Mouse (Mus musculus) ES-E14 (cell line): ENCODE results near the gene Thbs1. TPM values are rescaled to one million over a fixed set of nuclear protein-coding genes. Genes with fewer than 3 reads are reported as not detected.

Experiments
- DNase-seq: peaks from one replicate; pipeline ENCODE4 v3.0.0-alpha.2; 2013; ENCODE audit warnings: low read depth, low spot score
- H3K27ac ChIP-seq: 2 replicates; pipeline ENCODE4 v1.5.1; 2012; ENCODE audit warnings: low read depth, mild to moderate bottlenecking, low read length, moderate library complexity, mixed read lengths; ENCODE audit not compliant: poor library complexity, insufficient read depth, severe bottlenecking
- H3K36me3 ChIP-seq: 2 replicates; pipeline ENCODE4 v1.6.1; 2012; ENCODE audit warnings: mild to moderate bottlenecking, low read length, moderate library complexity, mixed read lengths; ENCODE audit not compliant: control insufficient read depth, poor library complexity, insufficient read depth, severe bottlenecking
- H3K4me1 ChIP-seq, 2 experiments: fragments of 150-350 bp in 1 of 2; sonication (generic) in 1 of 2; 2 replicates each; pipeline ENCODE4 v1.6.1; 2012; ENCODE audit warnings: low read length in 2 of 2, mild to moderate bottlenecking in 1 of 2, mixed read lengths in 1 of 2; ENCODE audit not compliant: control insufficient read depth in 2 of 2, insufficient read depth in 2 of 2, poor library complexity in 1 of 2
- H3K4me3 ChIP-seq, 2 experiments: fragments of 150-350 bp in 1 of 2; sonication (generic) in 1 of 2; 2 replicates each; pipeline ENCODE4 v1.5.1; 2012; ENCODE audit warnings: low read length in 2 of 2, low read depth in 1 of 2, mild to moderate bottlenecking in 1 of 2, mixed read lengths in 1 of 2; ENCODE audit not compliant: insufficient read depth in 1 of 2, poor library complexity in 1 of 2, severe bottlenecking in 1 of 2
- H3K9ac ChIP-seq: 2 replicates; pipeline ENCODE4 v1.6.1; 2012; ENCODE audit warnings: low read depth, mild to moderate bottlenecking, low read length, mixed read lengths; ENCODE audit not compliant: poor library complexity, insufficient read depth, severe bottlenecking
- H3K9me3 ChIP-seq: fragments of 150-350 bp; sonication (generic); 2 replicates; pipeline ENCODE4 v1.6.1; 2012; ENCODE audit warnings: low read depth, mild to moderate bottlenecking, low read length; ENCODE audit not compliant: control insufficient read depth, insufficient read depth
- CHD2 ChIP-seq: IDR thresholded peaks from 2 replicates; pipeline ENCODE4 v1.6.1; 2014; ENCODE audit warnings: mild to moderate bottlenecking, low read depth, low read length, inconsistent platforms
- HCFC1 ChIP-seq: IDR thresholded peaks from 2 replicates; pipeline ENCODE4 v1.6.1; 2012; ENCODE audit warnings: low read length, inconsistent platforms, borderline replicate concordance; ENCODE audit not compliant: insufficient read depth
- MAFK ChIP-seq: IDR thresholded peaks from 2 replicates; pipeline ENCODE4 v1.6.1; 2014; ENCODE audit warnings: mild to moderate bottlenecking, low read depth, low read length, inconsistent platforms; ENCODE audit not compliant: insufficient read depth
- ZC3H11A ChIP-seq: IDR thresholded peaks from 2 replicates; pipeline ENCODE4 v1.6.1; 2012; ENCODE audit warnings: low read depth, mild to moderate bottlenecking, inconsistent platforms, low read length, borderline replicate concordance
- ZNF384 ChIP-seq: IDR thresholded peaks from 2 replicates; pipeline ENCODE4 v1.6.1; 2012; ENCODE audit warnings: low read depth, low read length, inconsistent platforms
- in situ Hi-C, 2 experiments: fragments of 600-800 bp; cut with MboI; formaldehyde crosslinking; loops; one replicate each; pipeline ENCODE4 v1.15.1; 2025; ENCODE audit warnings: low sequenced_read_pairs in 2 of 2, inconsistent platforms in 1 of 2; ENCODE audit not compliant: unreplicated experiment in 2 of 2
- total RNA-seq: library from RNA; depleted of rRNA; stranded (reverse); fragments of 300-350 nt; gene quantifications from 2 replicates; pipeline ENCODE4 v1.2.3, GENCODE M21; 2012

Thbs1 gene
- total RNA-seq, 1 experiment = 166 TPM

- no peak overlapping the region for H3K4me3 ChIP-seq
- TF ChIP-seq ZC3H11A (no peak), CHD2 (no peak), ZNF384 (no peak), HCFC1 (no peak), MAFK (no peak)
- peaks cover 2 to 4% of the 10 kb centered on the region in 2 experiments; a peak in 2 of 4 replicates for H3K4me1 ChIP-seq
- no peaks in the 10 kb centered on the region; the same call in 1 of the 2 replicates for H3K36me3 ChIP-seq
- DNase-seq = no peak
- no peaks in the 10 kb centered on the region for H3K9me3 ChIP-seq
- in situ Hi-C loops = no loop called here
- H3K9ac ChIP-seq = no peak overlapping the region
- H3K27ac ChIP-seq = no peak overlapping the region
Measured at GRCm38 (mm10) chr2:118112846-118113479, 1.3 kb downstream of the Thbs1 start.

GRCm38 (mm10) chr2:118113808-118114524 is 2.3 kb downstream of the Thbs1 start:
- no peaks in the 10 kb centered on the region for H3K9me3 ChIP-seq
- no peak for TF ChIP-seq ZNF384
- TF ChIP-seq CHD2 = no peak
- H3K9ac ChIP-seq = no peak overlapping the region
- in situ Hi-C loops = no loop called here
- no peak overlapping the region for H3K4me3 ChIP-seq
- peaks cover 2 to 4% of the 10 kb centered on the region in 2 experiments; a peak in 2 of 4 replicates for H3K4me1 ChIP-seq
- H3K36me3 ChIP-seq = no peaks in the 10 kb centered on the region; the same call in 1 of the 2 replicates
- no peak for DNase-seq
- H3K27ac ChIP-seq = no peak overlapping the region

- Histone ChIP-seq H3K27ac (no peak overlapping the region), H3K9me3 (no peaks in the 10 kb centered on the region), H3K4me1 (peaks cover 2 to 4% of the 10 kb centered on the region in 2 experiments; a peak in 2 of 4 replicates), H3K9ac (no peak overlapping the region), H3K4me3 (no peak overlapping the region), H3K36me3 (no peaks in the 10 kb centered on the region; the same call in 1 of the 2 replicates)
- no peak for DNase-seq
- in situ Hi-C loops = no loop called here
- TF ChIP-seq CHD2 (no peak), HCFC1 (no peak), ZNF384 (no peak), ZC3H11A (no peak), MAFK (no peak)
Measured at GRCm38 (mm10) chr2:118114671-118115070, 3.0 kb downstream of the Thbs1 start.

- no peak for DNase-seq
- H3K36me3 ChIP-seq = no peaks in the 10 kb centered on the region; the same call in 1 of the 2 replicates
- no peaks in the 10 kb centered on the region for H3K9me3 ChIP-seq
- in situ Hi-C loops = no loop called here
- no peak overlapping the region for H3K9ac ChIP-seq
- no peak for TF ChIP-seq HCFC1
- TF ChIP-seq MAFK = no peak
- no peak for TF ChIP-seq ZNF384
- TF ChIP-seq CHD2 = no peak
- TF ChIP-seq ZC3H11A = no peak
- no peak overlapping the region for H3K27ac ChIP-seq
- H3K4me3 ChIP-seq = no peak overlapping the region
- H3K4me1 ChIP-seq = peaks cover 0 to 2% of the 10 kb centered on the region in 2 experiments; a peak in 1 of 4 replicates
Measured at GRCm38 (mm10) chr2:118115647-118116046, 4.0 kb downstream of the Thbs1 start.
